Mouse (Mus musculus): ENCODE measurements around the gene Insc. TPM values are rescaled to one million over a fixed set of nuclear protein-coding genes. Genes with fewer than 3 reads are reported as not detected.

Insc gene
- polyA plus RNA-seq, 1 experiment from 2014 or later: 2.9 TPM

GRCm38 (mm10) chr7:114837268-114837667 is 93.8 kb downstream of the Insc start:
- H3K36me3 ChIP-seq (replicated peaks; ENCODE audit: control insufficient read depth, insufficient read depth): no peaks in the 10 kb centered on the region
- H3K9me3 ChIP-seq (ENCODE audit: control insufficient read depth, low read length): no peaks in the 10 kb centered on the region
- no peaks in the 10 kb centered on the region for H3K27me3 ChIP-seq (ENCODE audit: control insufficient read depth, insufficient read depth, low read length)
- no peak overlapping the region for H3K27ac ChIP-seq
- no peak overlapping the region for H3K4me2 ChIP-seq (replicated peaks)
- H3K4me3 ChIP-seq (replicated peaks; ENCODE audit: low read length): no peak overlapping the region
- no peak for ATAC-seq (ENCODE audit: low FRiP score)
- no peak overlapping the region for H3K9ac ChIP-seq
- WGBS: 76% methylated on average over 3 of the region's 3 CpGs
- no peak for DNase-seq (ENCODE audit: low spot score)
- H3K4me1 ChIP-seq (replicated peaks; ENCODE audit: control insufficient read depth, insufficient read depth, low read length): peaks cover 9% of the 10 kb centered on the region; the same call in 1 of the 2 replicates

GRCm38 (mm10) chr7:114840029-114840745 is 96.7 kb downstream of the Insc start:
- DNase-seq (ENCODE audit: low spot score): no peak
- H3K9ac ChIP-seq: no peak overlapping the region
- no peak overlapping the region for H3K27ac ChIP-seq
- no peaks in the 10 kb centered on the region for H3K27me3 ChIP-seq (ENCODE audit: control insufficient read depth, insufficient read depth, low read length)
- no peak overlapping the region for H3K4me2 ChIP-seq (replicated peaks)
- WGBS: 66% methylated on average over 5 of the region's 5 CpGs
- no peaks in the 10 kb centered on the region for H3K36me3 ChIP-seq (replicated peaks; ENCODE audit: control insufficient read depth, insufficient read depth)
- no peak for ATAC-seq (ENCODE audit: low FRiP score)
- H3K9me3 ChIP-seq (ENCODE audit: control insufficient read depth, low read length): no peaks in the 10 kb centered on the region
- H3K4me1 ChIP-seq (replicated peaks; ENCODE audit: control insufficient read depth, insufficient read depth, low read length): peaks cover 9% of the 10 kb centered on the region; the same call in 1 of the 2 replicates
- H3K4me3 ChIP-seq (replicated peaks; ENCODE audit: low read length): no peak overlapping the region

GRCm38 (mm10) chr7:114842644-114843211 is 99.2 kb downstream of the Insc start:
- H3K4me2 ChIP-seq (replicated peaks): no peak overlapping the region
- no peak overlapping the region for H3K9ac ChIP-seq
- no peaks in the 10 kb centered on the region for H3K9me3 ChIP-seq (ENCODE audit: control insufficient read depth, low read length)
- H3K4me3 ChIP-seq (replicated peaks; ENCODE audit: low read length): no peak overlapping the region
- peaks cover 9% of the 10 kb centered on the region; the same call in 1 of the 2 replicates for H3K4me1 ChIP-seq (replicated peaks; ENCODE audit: control insufficient read depth, insufficient read depth, low read length)
- no peaks in the 10 kb centered on the region for H3K36me3 ChIP-seq (replicated peaks; ENCODE audit: control insufficient read depth, insufficient read depth)
- H3K27me3 ChIP-seq (ENCODE audit: control insufficient read depth, insufficient read depth, low read length): no peaks in the 10 kb centered on the region
- peak; percentile 44 for DNase-seq (ENCODE audit: low spot score)
- ATAC-seq (ENCODE audit: low FRiP score): peak; percentile 84
- 19% methylated on average over 3 of the region's 3 CpGs for WGBS
- peak overlapping the region; percentile 58 for H3K27ac ChIP-seq

DNA sequence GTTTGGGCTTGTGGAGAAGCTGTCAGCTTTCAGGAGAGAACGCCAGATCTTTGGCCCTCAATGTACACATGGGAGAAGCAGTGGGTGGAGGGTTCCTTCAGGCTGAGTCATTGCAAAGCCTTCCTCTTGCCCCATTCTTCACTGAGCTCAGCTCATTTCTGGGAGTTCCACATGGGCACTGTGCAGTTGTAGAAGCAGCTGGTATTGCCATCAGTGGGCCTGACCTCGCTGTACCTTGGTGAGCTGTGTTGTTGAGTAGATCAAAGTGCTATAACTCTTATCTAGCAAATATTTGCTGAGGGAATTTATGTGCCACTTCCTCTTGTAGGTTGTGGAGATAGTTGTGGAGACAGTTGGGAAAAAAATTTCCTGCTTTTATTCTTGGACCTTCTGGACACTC is 103.7 kb downstream of the Insc start:
- Histone ChIP-seq H3K9ac (no peak overlapping the region), H3K4me3 (replicated peaks; ENCODE audit: low read length) (no peak overlapping the region), H3K27ac (no peak overlapping the region), H3K4me2 (replicated peaks) (no peak overlapping the region), H3K27me3 (ENCODE audit: control insufficient read depth, insufficient read depth, low read length) (no peaks in the 10 kb centered on the region), H3K9me3 (ENCODE audit: control insufficient read depth, low read length) (no peaks in the 10 kb centered on the region), H3K36me3 (replicated peaks; ENCODE audit: control insufficient read depth, insufficient read depth) (no peaks in the 10 kb centered on the region), H3K4me1 (replicated peaks; ENCODE audit: control insufficient read depth, insufficient read depth, low read length) (peaks cover 4% of the 10 kb centered on the region; the same call in 1 of the 2 replicates)
- WGBS: 89% methylated on average over 2 of the region's 2 CpGs
- DNase-seq (ENCODE audit: low spot score) (no peak), ATAC-seq (ENCODE audit: low FRiP score) (no peak)

DNA sequence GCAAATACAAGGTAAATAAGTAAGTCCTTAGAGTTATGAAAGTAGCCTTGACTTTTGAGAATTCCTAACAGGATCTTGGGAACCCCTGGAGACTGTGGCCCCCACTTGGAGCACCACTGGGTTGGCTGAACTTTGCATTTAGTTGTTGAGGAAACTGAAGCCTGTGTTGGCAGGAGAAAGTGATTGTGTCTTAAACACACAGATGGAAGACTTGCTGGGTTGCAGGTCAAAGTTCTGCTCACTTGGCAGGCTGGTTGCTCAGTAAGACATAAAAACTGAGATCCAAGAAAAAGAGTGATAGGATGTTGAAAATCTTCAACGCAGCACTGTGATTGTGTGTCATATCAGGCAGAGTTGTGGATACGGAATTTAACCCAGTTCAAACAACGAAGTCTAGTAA is 108.9 kb downstream of the Insc start:
- no peaks in the 10 kb centered on the region for H3K27me3 ChIP-seq (ENCODE audit: control insufficient read depth, insufficient read depth, low read length)

GRCm38 (mm10) chr7:114854169-114854568 is 110.7 kb downstream of the Insc start:
- Histone ChIP-seq H3K9me3 (ENCODE audit: control insufficient read depth, low read length) (no peaks in the 10 kb centered on the region), H3K4me3 (replicated peaks; ENCODE audit: low read length) (no peak overlapping the region), H3K27ac (no peak overlapping the region), H3K27me3 (ENCODE audit: control insufficient read depth, insufficient read depth, low read length) (no peaks in the 10 kb centered on the region), H3K36me3 (replicated peaks; ENCODE audit: control insufficient read depth, insufficient read depth) (no peaks in the 10 kb centered on the region), H3K4me2 (replicated peaks) (no peak overlapping the region), H3K4me1 (replicated peaks; ENCODE audit: control insufficient read depth, insufficient read depth, low read length) (no peaks in the 10 kb centered on the region), H3K9ac (no peak overlapping the region)
- DNase-seq (ENCODE audit: low spot score) (no peak), ATAC-seq (ENCODE audit: low FRiP score) (no peak)
- WGBS: 80% methylated on average over 2 of the region's 2 CpGs

More for the DNA sequence above, 108.9 kb downstream of the Insc start:
- no peaks in the 10 kb centered on the region for H3K9me3 ChIP-seq (ENCODE audit: control insufficient read depth, low read length)
- H3K4me3 ChIP-seq (replicated peaks; ENCODE audit: low read length): no peak overlapping the region
- H3K9ac ChIP-seq: no peak overlapping the region
- no peaks in the 10 kb centered on the region for H3K4me1 ChIP-seq (replicated peaks; ENCODE audit: control insufficient read depth, insufficient read depth, low read length)
- no peak overlapping the region for H3K27ac ChIP-seq
- 92% methylated on average over 3 of the region's 3 CpGs for WGBS
- no peak overlapping the region for H3K4me2 ChIP-seq (replicated peaks)
- no peaks in the 10 kb centered on the region for H3K36me3 ChIP-seq (replicated peaks; ENCODE audit: control insufficient read depth, insufficient read depth)
- ATAC-seq (ENCODE audit: low FRiP score) (no peak), DNase-seq (ENCODE audit: low spot score) (no peak)

DNA sequence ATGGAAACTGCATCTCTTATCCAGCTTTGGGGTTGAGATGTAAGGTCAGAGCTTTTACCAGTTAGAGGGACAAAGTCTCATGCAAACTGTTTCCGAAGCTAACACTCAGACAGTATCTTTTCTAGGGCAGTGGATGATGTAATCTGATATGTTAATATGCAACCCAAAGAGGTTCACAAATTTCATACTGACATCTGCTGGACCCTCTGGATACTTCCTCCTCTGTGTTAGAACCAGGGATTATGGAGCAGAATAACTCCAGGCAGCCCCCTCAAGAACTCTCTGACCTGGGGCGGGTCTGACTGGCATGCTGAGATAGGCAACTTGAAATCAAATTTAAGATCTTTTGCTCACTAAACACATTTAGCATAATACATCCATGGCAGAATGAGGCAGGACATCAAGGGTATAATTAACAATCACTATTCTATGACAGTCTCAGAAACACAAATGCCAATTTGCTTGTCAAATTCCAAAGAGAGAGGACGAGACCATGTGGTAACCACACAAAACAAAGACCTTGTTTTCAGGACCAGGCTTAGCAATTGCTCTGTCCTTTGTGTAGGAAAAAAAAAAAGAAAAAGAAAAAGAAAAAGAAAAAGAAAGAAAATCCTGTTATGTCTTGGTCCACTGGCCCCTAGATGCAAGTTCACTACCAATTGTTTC is 117.5 kb downstream of the Insc start:
- WGBS: 76% methylated on average over 3 of the region's 3 CpGs
- H3K27me3 ChIP-seq (ENCODE audit: control insufficient read depth, insufficient read depth, low read length): no peaks in the 10 kb centered on the region
- H3K27ac ChIP-seq: no peak overlapping the region
- no peak overlapping the region for H3K4me2 ChIP-seq (replicated peaks)
- H3K4me1 ChIP-seq (replicated peaks; ENCODE audit: control insufficient read depth, insufficient read depth, low read length): no peaks in the 10 kb centered on the region
- no peaks in the 10 kb centered on the region for H3K9me3 ChIP-seq (ENCODE audit: control insufficient read depth, low read length)
- no peaks in the 10 kb centered on the region for H3K36me3 ChIP-seq (replicated peaks; ENCODE audit: control insufficient read depth, insufficient read depth)
- ATAC-seq (ENCODE audit: low FRiP score) (no peak), DNase-seq (ENCODE audit: low spot score) (no peak)
- no peak overlapping the region for H3K4me3 ChIP-seq (replicated peaks; ENCODE audit: low read length)
- no peak overlapping the region for H3K9ac ChIP-seq

GRCm38 (mm10) chr7:114873315-114874012 is 130.0 kb downstream of the Insc start:
- H3K4me1 ChIP-seq (replicated peaks; ENCODE audit: control insufficient read depth, insufficient read depth, low read length): no peaks in the 10 kb centered on the region
- 60% methylated on average over 3 of the region's 3 CpGs for WGBS
- H3K9ac ChIP-seq: no peak overlapping the region
- H3K4me2 ChIP-seq (replicated peaks): no peak overlapping the region
- H3K36me3 ChIP-seq (replicated peaks; ENCODE audit: control insufficient read depth, insufficient read depth): no peaks in the 10 kb centered on the region
- H3K27ac ChIP-seq: no peak overlapping the region
- DNase-seq (ENCODE audit: low spot score): no peak
- H3K27me3 ChIP-seq (ENCODE audit: control insufficient read depth, insufficient read depth, low read length): no peaks in the 10 kb centered on the region
- H3K9me3 ChIP-seq (ENCODE audit: control insufficient read depth, low read length): no peaks in the 10 kb centered on the region
- ATAC-seq (ENCODE audit: low FRiP score): no peak
- H3K4me3 ChIP-seq (replicated peaks; ENCODE audit: low read length): no peak overlapping the region

- Histone ChIP-seq H3K36me3 (replicated peaks; ENCODE audit: control insufficient read depth, insufficient read depth) (no peaks in the 10 kb centered on the region), H3K9ac (no peak overlapping the region), H3K27ac (no peak overlapping the region), H3K4me1 (replicated peaks; ENCODE audit: control insufficient read depth, insufficient read depth, low read length) (no peaks in the 10 kb centered on the region), H3K4me2 (replicated peaks) (peak overlapping the region; percentile 20; the same call in 1 of the 2 replicates), H3K27me3 (ENCODE audit: control insufficient read depth, insufficient read depth, low read length) (no peaks in the 10 kb centered on the region), H3K4me3 (replicated peaks; ENCODE audit: low read length) (no peak overlapping the region), H3K9me3 (ENCODE audit: control insufficient read depth, low read length) (no peaks in the 10 kb centered on the region)
- WGBS: 29% methylated on average over 6 of the region's 6 CpGs
- ATAC-seq (ENCODE audit: low FRiP score): no peak
- peak; percentile 79 for DNase-seq (ENCODE audit: low spot score)
Measured at GRCm38 (mm10) chr7:114874032-114874441, 130.5 kb downstream of the Insc start.

Data from hindbrain, embryonic 14.5 days (tissue).